Mouse (Mus musculus) heart, embryonic 11.5 days (tissue): ENCODE data around the gene Mpp2. TPM values are rescaled to one million over a fixed set of nuclear protein-coding genes. Genes with fewer than 3 reads are reported as not detected.

Experiments
- ATAC-seq: fragments of 200-750 bp; cut with Nextera tagmentation; replicated peaks from 2 replicates; pipeline ENCODE4 v1.8.0; 2017; ENCODE audit warnings: moderate library complexity; ENCODE audit not compliant: insufficient number of reproducible peaks, low FRiP score, low TSS enrichment
- H3K27ac ChIP-seq: fragments of 300-500 bp; sonication (generic); 2 replicates; pipeline ENCODE4 v1.5.1; 2014; ENCODE audit warnings: mild to moderate bottlenecking, low read depth, low read length
- H3K27me3 ChIP-seq: fragments of 300-500 bp; sonication (generic); 2 replicates; pipeline ENCODE4 v1.6.1; 2014; ENCODE audit warnings: mild to moderate bottlenecking, low read length, mixed read lengths; ENCODE audit not compliant: control insufficient read depth, insufficient read depth
- H3K36me3 ChIP-seq: fragments of 300-500 bp; sonication (generic); 2 replicates; pipeline ENCODE4 v1.6.1; 2014; ENCODE audit warnings: mild to moderate bottlenecking, low read length, moderate library complexity, mixed read lengths; ENCODE audit not compliant: control insufficient read depth, insufficient read depth
- H3K4me1 ChIP-seq: fragments of 300-500 bp; sonication (generic); 2 replicates; pipeline ENCODE4 v1.6.1; 2014; ENCODE audit warnings: low read length; ENCODE audit not compliant: control insufficient read depth, insufficient read depth
- H3K4me2 ChIP-seq: fragments of 300-500 bp; sonication (generic); 2 replicates; pipeline ENCODE4 v1.6.1; 2014; ENCODE audit warnings: mild to moderate bottlenecking, moderate library complexity
- H3K4me3 ChIP-seq: fragments of 300-500 bp; sonication (generic); 2 replicates; pipeline ENCODE4 v1.5.1; 2014; ENCODE audit warnings: low read depth, low read length
- H3K9ac ChIP-seq: fragments of 300-500 bp; sonication (generic); 2 replicates; pipeline ENCODE4 v1.6.1; 2014; ENCODE audit warnings: mild to moderate bottlenecking, low read depth, low read length, moderate library complexity
- H3K9me3 ChIP-seq: fragments of 300-500 bp; sonication (generic); replicated peaks from 2 replicates; pipeline ENCODE4 v1.6.1; 2016; ENCODE audit warnings: low read length; ENCODE audit not compliant: control insufficient read depth
- WGBS: fragments of 180-500 bp; shearing (Covaris S2); extraction: QIAGEN DNeasy Blood & Tissue Kit; methylation state at CpG from one replicate; pipeline ENCODE4 v1.1.7; 2014; ENCODE audit not compliant: insufficient replicate concordance; 5-methylcytosine and 5-hydroxymethylcytosine counted together
- polyA plus RNA-seq: library from polyadenylated mRNA; unstranded; fragments of >200 nt; fragmentation: Nextera tagmentation; extraction: Ambion mirVana; gene quantifications from 2 replicates; pipeline ENCODE4 v1.2.1, GENCODE M21; 2014

Mpp2 gene
- polyA plus RNA-seq, 1 experiment from 2014 or later: 9.7 TPM

GRCm38 (mm10) chr11:102037789-102038188 is 50.5 kb downstream of the Mpp2 start:
- H3K4me3 ChIP-seq: no peak overlapping the region
- no peak overlapping the region for H3K27ac ChIP-seq
- H3K9ac ChIP-seq: no peak overlapping the region
- 0 out of 2 replicates have a peak, but pooled peaks cover 2% of the 10 kb centered on the region for H3K27me3 ChIP-seq
- ATAC-seq: no peak
- H3K4me1 ChIP-seq: no peaks in the 10 kb centered on the region
- no peaks in the 10 kb centered on the region for H3K36me3 ChIP-seq
- no peak overlapping the region for H3K4me2 ChIP-seq
- WGBS: 72% methylated on average over 6 of the region's 6 CpGs
- H3K9me3 ChIP-seq: no peaks in the 10 kb centered on the region

DNA sequence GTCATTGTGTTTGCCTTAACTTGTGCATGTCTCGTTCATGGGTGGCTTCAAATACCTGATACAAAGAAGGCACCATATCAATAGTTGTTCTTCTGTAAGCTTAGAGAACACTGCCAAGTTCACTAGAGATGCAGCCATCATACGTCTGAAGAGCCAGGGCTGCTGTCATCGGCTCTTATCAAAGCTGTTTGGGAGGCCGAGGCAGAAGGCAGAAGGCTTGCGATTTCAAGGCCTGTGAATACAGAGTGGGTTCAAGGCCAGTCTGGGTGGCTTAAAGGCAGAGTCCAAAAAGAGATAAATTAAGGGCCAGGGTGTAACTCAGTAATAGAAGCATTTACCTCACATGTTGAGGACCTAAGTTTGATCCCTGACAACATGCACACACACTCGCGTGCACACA is 52.0 kb downstream of the Mpp2 start:
- Histone ChIP-seq H3K4me1 (no peaks in the 10 kb centered on the region), H3K9me3 (no peaks in the 10 kb centered on the region), H3K27ac (no peak overlapping the region), H3K4me2 (no peak overlapping the region), H3K9ac (no peak overlapping the region), H3K27me3 (0 out of 2 replicates have a peak, but pooled peaks cover 2% of the 10 kb centered on the region), H3K4me3 (no peak overlapping the region), H3K36me3 (no peaks in the 10 kb centered on the region)
- ATAC-seq: no peak
- 49% methylated on average over 7 of the region's 7 CpGs for WGBS

DNA sequence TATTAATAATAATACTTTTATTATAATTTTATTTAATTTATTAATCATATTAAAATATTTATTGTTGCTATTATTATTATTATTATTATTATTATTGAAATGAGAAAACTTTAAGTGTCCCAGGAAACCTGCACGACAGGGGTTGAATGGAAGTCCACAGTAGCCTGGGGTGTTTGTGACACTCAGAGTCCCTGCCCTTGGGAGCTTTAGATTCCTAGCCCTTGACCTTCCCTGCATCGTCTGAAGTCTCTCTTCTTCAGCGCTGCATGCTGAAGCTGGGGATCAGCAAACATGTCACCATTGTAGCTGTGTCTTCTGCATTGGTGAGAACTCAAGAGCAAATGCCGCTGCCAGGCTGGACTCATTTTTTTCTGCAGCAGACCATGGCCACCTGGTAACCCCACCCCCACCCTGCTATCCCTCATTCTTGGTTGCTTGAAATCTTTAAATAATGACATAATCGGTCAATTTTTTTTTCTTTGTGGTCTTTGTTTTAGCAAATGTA is 52.8 kb downstream of the Mpp2 start:
- ATAC-seq: no peak
- Histone ChIP-seq H3K9ac (no peak overlapping the region), H3K4me1 (no peaks in the 10 kb centered on the region), H3K4me3 (no peak overlapping the region), H3K9me3 (no peaks in the 10 kb centered on the region), H3K27me3 (0 out of 2 replicates have a peak, but pooled peaks cover 2% of the 10 kb centered on the region), H3K27ac (no peak overlapping the region), H3K36me3 (no peaks in the 10 kb centered on the region), H3K4me2 (no peak overlapping the region)
- 56% methylated on average over 5 of the region's 5 CpGs for WGBS

DNA sequence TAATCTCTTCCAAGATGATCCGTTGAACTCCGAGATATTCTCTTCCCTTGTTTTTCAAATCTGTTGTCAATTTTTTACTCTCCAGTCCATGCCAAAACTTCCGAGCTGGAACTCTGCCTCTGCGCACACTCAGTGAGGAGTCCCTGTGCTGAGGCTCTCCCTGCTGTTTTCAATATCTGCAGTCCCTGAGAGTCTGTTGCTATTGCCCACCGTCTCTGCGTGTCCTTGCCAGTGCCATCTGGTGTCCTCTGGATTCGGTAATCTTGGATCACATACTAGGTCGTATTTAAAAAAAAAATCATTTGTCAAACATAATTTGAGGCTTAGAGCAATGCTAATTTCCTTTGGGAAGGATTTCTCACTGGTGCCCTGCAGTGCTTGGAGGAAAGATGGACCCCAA is 53.4 kb downstream of the Mpp2 start:
- no peak overlapping the region for H3K9ac ChIP-seq
- WGBS: 74% methylated on average over 8 of the region's 8 CpGs
- H3K36me3 ChIP-seq: no peaks in the 10 kb centered on the region
- 0 out of 2 replicates have a peak, but pooled peaks cover 2% of the 10 kb centered on the region for H3K27me3 ChIP-seq
- no peaks in the 10 kb centered on the region for H3K4me1 ChIP-seq
- no peak overlapping the region for H3K4me2 ChIP-seq
- no peak overlapping the region for H3K27ac ChIP-seq
- no peaks in the 10 kb centered on the region for H3K9me3 ChIP-seq
- no peak overlapping the region for H3K4me3 ChIP-seq
- no peak for ATAC-seq

DNA sequence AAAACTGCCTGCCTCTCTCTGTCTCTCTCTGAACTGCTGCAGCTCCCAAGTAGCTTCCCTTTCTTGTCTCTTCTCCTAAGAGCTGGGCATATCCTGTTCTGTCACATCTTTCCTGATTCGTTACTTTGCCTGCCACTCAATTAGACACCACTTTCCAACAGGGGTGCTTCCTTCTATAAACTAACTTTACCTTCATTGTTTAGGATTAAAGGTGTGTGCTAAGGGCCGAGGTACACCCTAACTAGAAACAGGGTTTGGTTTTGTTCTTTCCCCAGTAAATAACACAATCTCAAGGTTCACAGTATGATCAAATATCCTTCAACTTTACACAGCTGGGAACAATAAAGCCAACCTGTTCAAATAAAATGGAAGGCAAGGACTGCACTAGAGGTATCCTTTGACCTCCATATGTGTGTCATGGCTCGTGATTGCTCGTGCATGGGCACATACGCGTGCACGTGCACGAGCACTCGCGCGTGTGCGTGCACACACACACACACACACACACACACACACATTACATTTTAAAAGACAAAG is 55.2 kb downstream of the Mpp2 start:
- Histone ChIP-seq H3K9me3 (no peaks in the 10 kb centered on the region), H3K36me3 (no peaks in the 10 kb centered on the region), H3K27ac (no peak overlapping the region), H3K4me1 (no peaks in the 10 kb centered on the region), H3K4me3 (no peak overlapping the region), H3K27me3 (0 out of 2 replicates have a peak, but pooled peaks cover 2% of the 10 kb centered on the region), H3K4me2 (no peak overlapping the region), H3K9ac (no peak overlapping the region)
- WGBS: 87% methylated on average over 12 of the region's 12 CpGs
- no peak for ATAC-seq

- no peak overlapping the region for H3K9ac ChIP-seq
- no peak overlapping the region for H3K27ac ChIP-seq
- H3K27me3 ChIP-seq: peaks cover under 1% of the 10 kb centered on the region
- ATAC-seq: no peak
- no peak overlapping the region for H3K4me3 ChIP-seq
- peaks cover 9% of the 10 kb centered on the region for H3K4me1 ChIP-seq
- H3K36me3 ChIP-seq: no peaks in the 10 kb centered on the region
- WGBS: 78% methylated on average over 7 of the region's 7 CpGs
- H3K4me2 ChIP-seq: no peak overlapping the region
- no peaks in the 10 kb centered on the region for H3K9me3 ChIP-seq
These were observed 57.2 kb downstream of the Mpp2 start for GRCm38 (mm10) chr11:102031149-102031548.

GRCm38 (mm10) chr11:102029966-102030365 is 58.3 kb downstream of the Mpp2 start:
- no peak for ATAC-seq
- no peaks in the 10 kb centered on the region for H3K9me3 ChIP-seq
- H3K9ac ChIP-seq: no peak overlapping the region
- no peak overlapping the region for H3K4me3 ChIP-seq
- peaks cover 9% of the 10 kb centered on the region for H3K27me3 ChIP-seq
- no peak overlapping the region for H3K4me2 ChIP-seq
- H3K36me3 ChIP-seq: no peaks in the 10 kb centered on the region
- peaks cover 14% of the 10 kb centered on the region for H3K4me1 ChIP-seq
- no peak overlapping the region for H3K27ac ChIP-seq
- 36% methylated on average over 7 of the region's 7 CpGs for WGBS

DNA sequence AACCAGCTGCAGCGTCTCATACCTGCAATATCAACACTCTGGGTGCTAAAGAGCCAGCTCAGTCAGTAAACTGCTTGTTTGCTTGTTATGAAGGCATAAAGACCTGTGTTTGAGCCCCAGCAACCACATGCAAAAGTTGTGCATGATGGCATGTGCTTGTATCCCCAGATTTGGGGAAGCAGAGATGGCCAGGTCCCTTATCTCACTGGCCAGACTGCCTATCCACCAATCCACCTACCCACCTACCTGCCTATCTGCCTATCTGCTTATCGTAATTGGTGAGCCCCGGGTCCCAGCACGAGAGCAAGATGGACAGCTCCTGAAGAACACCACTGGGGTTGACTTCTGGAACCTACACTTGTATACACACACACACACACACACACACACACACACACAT is 59.0 kb downstream of the Mpp2 start:
- Histone ChIP-seq H3K27ac (no peak overlapping the region), H3K9ac (no peak overlapping the region), H3K36me3 (no peaks in the 10 kb centered on the region), H3K9me3 (no peaks in the 10 kb centered on the region), H3K4me1 (peaks cover 14% of the 10 kb centered on the region), H3K27me3 (peaks cover 10% of the 10 kb centered on the region), H3K4me2 (no peak overlapping the region), H3K4me3 (no peak overlapping the region)
- no peak for ATAC-seq
- 62% methylated on average over 4 of the region's 4 CpGs for WGBS
